Mouse (Mus musculus) midbrain, embryonic 16.5 days (tissue): ENCODE measurements around the gene Lrmda. TPM values are rescaled to one million over a fixed set of nuclear protein-coding genes. Genes with fewer than 3 reads are reported as not detected.

Source experiments
- ATAC-seq: fragments of 200-750 bp; cut with Nextera tagmentation; 2 replicates; pipeline ENCODE4 v1.8.0; 2017; ENCODE audit warnings: moderate TSS enrichment
- H3K27ac ChIP-seq: fragments of 300-500 bp; sonication (generic); 2 replicates; pipeline ENCODE4 v1.5.1; 2014; ENCODE audit warnings: mild to moderate bottlenecking, low read length, mixed read lengths
- H3K27me3 ChIP-seq: fragments of 300-500 bp; sonication (generic); 2 replicates; pipeline ENCODE4 v1.6.1; 2014; ENCODE audit warnings: low read depth, low read length, mixed read lengths; ENCODE audit not compliant: control insufficient read depth, insufficient read depth
- H3K36me3 ChIP-seq: fragments of 300-500 bp; sonication (generic); 2 replicates; pipeline ENCODE4 v1.6.1; 2014; ENCODE audit warnings: mild to moderate bottlenecking, low read length, moderate library complexity, mixed read lengths; ENCODE audit not compliant: control insufficient read depth, insufficient read depth
- H3K4me1 ChIP-seq: fragments of 300-500 bp; sonication (generic); 2 replicates; pipeline ENCODE4 v1.6.1; 2014; ENCODE audit warnings: mild to moderate bottlenecking, low read length, mixed read lengths; ENCODE audit not compliant: control insufficient read depth, insufficient read depth
- H3K4me2 ChIP-seq: fragments of 300-500 bp; sonication (generic); 2 replicates; pipeline ENCODE4 v1.6.1; 2014; ENCODE audit warnings: mild to moderate bottlenecking, low read length, mixed read lengths
- H3K4me3 ChIP-seq: fragments of 300-500 bp; sonication (generic); 2 replicates; pipeline ENCODE4 v1.5.1; 2014; ENCODE audit warnings: low read depth, mild to moderate bottlenecking, low read length, moderate library complexity, mixed read lengths
- H3K9ac ChIP-seq: fragments of 300-500 bp; sonication (generic); 2 replicates; pipeline ENCODE4 v1.6.1; 2014; ENCODE audit warnings: low read depth, low read length, mixed read lengths
- H3K9me3 ChIP-seq: fragments of 300-500 bp; sonication (generic); replicated peaks from 2 replicates; pipeline ENCODE4 v1.6.1; 2014; ENCODE audit warnings: mild to moderate bottlenecking, low read length, mixed read lengths; ENCODE audit not compliant: control insufficient read depth, poor library complexity, severe bottlenecking
- WGBS: fragments of 180-500 bp; shearing (Covaris S2); extraction: QIAGEN DNeasy Blood & Tissue Kit; methylation state at CpG from one replicate; pipeline ENCODE4 v1.1.7; 2014; 5-methylcytosine and 5-hydroxymethylcytosine counted together
- polyA plus RNA-seq: library from polyadenylated mRNA; unstranded; fragments of >200 nt; fragmentation: Nextera tagmentation; extraction: Ambion mirVana; gene quantifications from 2 replicates; pipeline ENCODE4 v1.2.1, GENCODE M21; 2015

Gene Lrmda
- polyA plus RNA-seq, 1 experiment from 2014 or later = not detected

GRCm38 (mm10) chr14:22308059-22308458 lies 288.5 kb downstream of the Lrmda start:
- no peak overlapping the region for H3K27ac ChIP-seq

GRCm38 (mm10) chr14:22323058-22323457 lies 303.5 kb downstream of the Lrmda start:
- Histone ChIP-seq H3K27me3 (no peaks in the 10 kb centered on the region), H3K9me3 (no peaks in the 10 kb centered on the region), H3K27ac (no peak overlapping the region), H3K9ac (no peak overlapping the region), H3K4me1 (no peaks in the 10 kb centered on the region), H3K4me3 (no peak overlapping the region), H3K4me2 (no peak overlapping the region), H3K36me3 (no peaks in the 10 kb centered on the region)
- no peak for ATAC-seq
- WGBS = 97% methylated on average over 1 of the region's 1 CpGs

More at GRCm38 (mm10) chr14:22308059-22308458, 288.5 kb downstream of the Lrmda start:
- WGBS = 51% methylated on average over 6 of the region's 6 CpGs
- H3K4me3 ChIP-seq = no peak overlapping the region
- no peaks in the 10 kb centered on the region for H3K9me3 ChIP-seq
- no peaks in the 10 kb centered on the region for H3K4me1 ChIP-seq
- H3K4me2 ChIP-seq = no peak overlapping the region
- no peak overlapping the region for H3K9ac ChIP-seq
- no peaks in the 10 kb centered on the region for H3K36me3 ChIP-seq
- no peak for ATAC-seq
- no peaks in the 10 kb centered on the region for H3K27me3 ChIP-seq

DNA sequence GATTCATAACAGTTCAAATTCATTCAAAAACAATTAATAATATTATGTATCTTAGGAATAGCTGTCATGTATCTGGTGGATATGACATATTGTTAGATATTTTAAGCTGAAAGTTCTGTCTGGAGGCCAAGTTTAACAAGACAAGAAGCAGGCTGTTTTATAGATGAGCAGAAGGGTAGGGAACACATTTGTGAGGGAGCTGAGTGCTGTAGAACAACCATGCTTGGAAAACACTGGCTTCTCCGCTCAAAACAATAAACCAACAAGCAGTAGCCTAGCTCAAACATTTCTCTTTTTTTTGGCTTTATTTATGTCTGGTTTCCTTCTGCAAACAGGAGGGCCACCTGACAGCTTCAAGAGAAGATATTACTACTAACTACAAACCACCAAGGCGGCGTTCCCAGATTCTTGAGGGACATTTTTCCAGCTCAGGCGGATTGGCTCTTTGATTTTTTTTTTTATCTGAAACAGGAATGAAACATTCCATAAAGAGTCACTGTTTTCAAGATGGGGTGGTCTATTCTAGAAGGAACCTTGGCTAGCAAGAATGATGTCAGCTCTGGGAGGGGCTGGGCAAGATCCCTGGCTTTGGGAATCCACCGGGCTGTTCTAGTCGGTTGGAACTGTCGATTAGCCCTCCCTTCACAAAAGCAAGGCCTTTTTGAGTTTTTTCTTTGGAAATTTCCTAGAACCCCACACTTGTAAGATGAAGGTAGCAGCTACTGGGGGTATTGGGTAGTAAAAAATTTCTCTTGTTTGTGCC lies 304.2 kb downstream of the Lrmda start:
- Histone ChIP-seq H3K4me1 (no peaks in the 10 kb centered on the region), H3K9ac (no peak overlapping the region), H3K27ac (no peak overlapping the region), H3K4me2 (no peak overlapping the region), H3K4me3 (no peak overlapping the region), H3K36me3 (no peaks in the 10 kb centered on the region), H3K9me3 (no peaks in the 10 kb centered on the region), H3K27me3 (no peaks in the 10 kb centered on the region)
- no peak for ATAC-seq
- WGBS = 91% methylated on average over 7 of the region's 7 CpGs

DNA sequence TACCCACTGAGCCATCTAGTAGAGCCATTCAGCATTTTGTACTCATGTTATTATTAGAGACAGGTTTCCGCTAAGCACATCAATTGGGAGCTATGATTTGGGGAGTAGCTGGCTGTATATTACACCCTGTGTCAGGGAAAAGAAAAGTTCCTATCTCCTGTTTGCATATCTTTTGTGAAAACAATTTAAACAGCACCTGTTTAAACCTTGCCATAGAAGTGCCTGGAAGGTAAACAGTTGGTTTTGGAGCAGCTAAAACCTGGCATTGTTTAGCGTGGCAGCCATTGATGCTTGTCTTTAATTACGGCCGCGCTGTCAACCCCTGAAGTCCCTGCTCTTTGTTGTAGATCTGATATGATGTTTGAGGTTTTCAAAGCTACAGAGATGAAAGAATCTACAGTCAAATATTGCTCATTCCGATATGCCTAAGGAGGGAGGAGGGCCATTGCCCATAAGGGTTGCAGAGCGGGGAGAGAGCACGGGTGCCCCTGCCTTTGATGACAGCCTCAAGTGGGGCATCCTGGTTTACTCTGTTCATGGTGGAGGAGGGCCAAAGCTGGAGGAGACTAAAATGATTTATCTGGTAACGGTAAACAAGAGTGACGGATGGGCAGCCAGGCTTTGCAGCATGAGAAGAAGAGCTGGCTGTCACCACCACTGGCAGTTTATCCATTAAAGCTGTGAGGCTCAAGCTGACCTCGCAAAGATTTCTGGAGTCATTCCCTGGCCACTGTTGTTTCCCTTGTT lies 306.9 kb downstream of the Lrmda start:
- ATAC-seq = no peak
- H3K36me3 ChIP-seq = no peaks in the 10 kb centered on the region
- no peak overlapping the region for H3K4me3 ChIP-seq
- H3K9ac ChIP-seq = no peak overlapping the region
- no peaks in the 10 kb centered on the region for H3K4me1 ChIP-seq
- 77% methylated on average over 11 of the region's 11 CpGs for WGBS
- H3K27me3 ChIP-seq = no peaks in the 10 kb centered on the region
- H3K9me3 ChIP-seq = no peaks in the 10 kb centered on the region
- no peak overlapping the region for H3K27ac ChIP-seq
- no peak overlapping the region for H3K4me2 ChIP-seq

DNA sequence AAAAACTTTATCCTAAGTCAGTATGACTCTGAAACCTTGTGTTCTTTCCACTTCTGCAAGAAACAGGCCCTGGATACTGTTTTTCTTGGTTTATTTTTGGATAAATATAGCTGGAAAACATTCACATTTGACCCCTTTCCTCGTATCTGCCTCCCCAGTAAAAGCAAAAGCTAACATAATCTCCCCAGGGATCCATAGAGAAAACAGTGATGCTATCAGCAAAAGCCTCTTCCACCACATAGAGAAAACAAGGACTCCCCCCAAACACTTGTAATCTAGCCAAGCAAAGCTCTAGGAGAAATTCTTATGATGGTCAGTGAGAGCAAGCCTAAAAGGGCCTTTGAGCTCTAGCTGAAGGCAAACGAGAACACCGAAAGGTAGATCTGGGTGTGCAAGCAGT lies 309.7 kb downstream of the Lrmda start:
- Histone ChIP-seq H3K4me3 (no peak overlapping the region), H3K9me3 (no peaks in the 10 kb centered on the region), H3K4me2 (no peak overlapping the region), H3K4me1 (no peaks in the 10 kb centered on the region), H3K9ac (no peak overlapping the region), H3K36me3 (no peaks in the 10 kb centered on the region), H3K27ac (no peak overlapping the region), H3K27me3 (no peaks in the 10 kb centered on the region)
- ATAC-seq = no peak
- WGBS = 86% methylated on average over 3 of the region's 3 CpGs

DNA sequence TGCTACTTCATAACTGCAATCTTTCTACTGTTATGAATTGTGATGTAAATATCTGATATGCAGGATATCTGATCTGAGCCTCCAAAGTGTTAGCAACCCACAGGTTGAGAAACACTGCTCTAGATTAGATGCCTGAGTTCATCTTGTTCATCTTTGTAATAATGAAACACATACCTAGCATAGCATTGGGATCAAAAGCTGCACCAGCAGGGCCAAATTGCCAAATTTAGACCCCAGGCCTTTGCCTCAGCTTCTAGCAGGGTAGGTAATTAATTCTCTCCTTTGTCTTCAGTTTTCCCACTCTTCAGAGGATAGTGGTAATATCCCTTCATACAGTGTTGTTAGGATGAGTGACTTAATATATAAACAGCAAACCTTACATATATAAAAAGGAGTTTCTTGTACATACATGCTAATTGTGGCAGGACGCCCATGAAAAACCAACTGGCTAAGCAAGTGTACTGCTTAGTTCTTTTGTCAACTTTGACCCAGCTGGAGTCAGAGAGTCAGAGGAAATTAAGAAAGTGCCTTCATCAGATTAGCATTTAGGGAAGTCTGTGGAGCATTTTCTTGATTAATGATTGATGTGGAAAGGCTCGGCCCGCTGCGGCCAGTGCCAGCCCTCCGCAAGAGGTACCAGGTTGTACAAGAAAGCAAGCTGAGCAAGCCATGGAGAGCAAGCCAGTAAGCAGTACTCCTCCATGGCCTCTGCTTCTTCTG lies 315.7 kb downstream of the Lrmda start:
- Histone ChIP-seq H3K9ac (no peak overlapping the region), H3K27me3 (no peaks in the 10 kb centered on the region), H3K9me3 (no peaks in the 10 kb centered on the region), H3K36me3 (no peaks in the 10 kb centered on the region), H3K4me3 (no peak overlapping the region), H3K4me2 (no peak overlapping the region), H3K4me1 (no peaks in the 10 kb centered on the region), H3K27ac (no peak overlapping the region)
- ATAC-seq = no peak
- 94% methylated on average over 5 of the region's 5 CpGs for WGBS

GRCm38 (mm10) chr14:22339176-22339575 lies 319.7 kb downstream of the Lrmda start:
- Histone ChIP-seq H3K9ac (no peak overlapping the region), H3K4me2 (no peak overlapping the region), H3K4me1 (no peaks in the 10 kb centered on the region), H3K9me3 (no peaks in the 10 kb centered on the region), H3K27me3 (no peaks in the 10 kb centered on the region; the same call in 1 of the 2 replicates), H3K36me3 (no peaks in the 10 kb centered on the region), H3K27ac (no peak overlapping the region), H3K4me3 (no peak overlapping the region)
- 82% methylated on average over 6 of the region's 6 CpGs for WGBS
- ATAC-seq = no peak

DNA sequence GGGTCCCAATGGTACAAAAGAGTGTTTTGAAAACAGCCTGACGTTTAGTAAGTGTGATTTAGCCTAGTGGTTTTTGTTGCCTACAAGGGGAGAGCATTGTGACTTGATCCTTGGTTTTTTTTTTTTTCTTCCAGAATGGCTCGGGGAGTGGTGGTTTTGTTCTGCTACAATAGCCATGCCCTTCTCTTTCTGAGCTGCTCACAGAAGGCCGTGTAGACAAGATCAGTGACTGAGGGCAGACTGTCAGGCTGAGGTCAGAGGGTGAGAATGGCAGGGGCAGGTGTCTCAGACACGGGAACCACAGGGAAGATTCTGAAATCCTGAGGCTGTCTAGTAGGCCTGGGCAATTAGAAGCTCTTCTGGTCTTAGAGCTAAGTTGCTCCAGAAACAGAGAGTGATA lies 323.8 kb downstream of the Lrmda start:
- Histone ChIP-seq H3K27ac (no peak overlapping the region), H3K4me2 (no peak overlapping the region), H3K4me3 (no peak overlapping the region), H3K9me3 (no peaks in the 10 kb centered on the region), H3K36me3 (no peaks in the 10 kb centered on the region), H3K27me3 (no peaks in the 10 kb centered on the region; the same call in 1 of the 2 replicates), H3K4me1 (no peaks in the 10 kb centered on the region), H3K9ac (no peak overlapping the region)
- 19% methylated on average over 4 of the region's 4 CpGs for WGBS
- no peak for ATAC-seq

GRCm38 (mm10) chr14:22345248-22345647 lies 325.7 kb downstream of the Lrmda start:
- WGBS = 50% methylated on average over 8 of the region's 8 CpGs
- Histone ChIP-seq H3K27me3 (no peaks in the 10 kb centered on the region; the same call in 1 of the 2 replicates), H3K9ac (no peak overlapping the region), H3K4me2 (no peak overlapping the region), H3K9me3 (no peaks in the 10 kb centered on the region), H3K27ac (no peak overlapping the region), H3K4me3 (no peak overlapping the region), H3K36me3 (no peaks in the 10 kb centered on the region), H3K4me1 (no peaks in the 10 kb centered on the region)
- ATAC-seq = no peak
